Mouse (Mus musculus) forelimb bud, embryonic 11.5 days (tissue): Measurements from ENCODE around the gene S100a16.

ENCODE experiments used
- DNase-seq: peaks from one replicate; pipeline ENCODE4 v3.0.0-alpha.2; 2012; ENCODE audit warnings: low read depth, low spot score

Gene S100a16

GRCm38 (mm10) chr3:90517711-90518110 is 19.3 kb upstream of the S100a16 start:
- DNase-seq, result no peak

GRCm38 (mm10) chr3:90525421-90525820 is 11.6 kb upstream of the S100a16 start:
- DNase-seq, result no peak

- no peak for DNase-seq
These were observed 11.0 kb upstream of the S100a16 start for GRCm38 (mm10) chr3:90526076-90526475.

- DNase-seq, result no peak
These were observed 10.5 kb upstream of the S100a16 start, which contains the start of gene S100a14 for GRCm38 (mm10) chr3:90526580-90526979. TSS of gene S100a14 (plus strand) at chr3:90526856.

- no peak for DNase-seq
These were observed 9.7 kb upstream of the S100a16 start for GRCm38 (mm10) chr3:90527291-90527873.

- no peak for DNase-seq
These were observed 5.3 kb upstream of the S100a16 start for GRCm38 (mm10) chr3:90531713-90532112.

- no peak for DNase-seq
These were observed 1.6 kb upstream of the S100a16 start for GRCm38 (mm10) chr3:90535446-90535845.

GRCm38 (mm10) chr3:90537905-90538296 is 847 bp downstream of the S100a16 start:
- no peak for DNase-seq

- no peak for DNase-seq
These were observed 3.9 kb downstream of the S100a16 start for GRCm38 (mm10) chr3:90540904-90541303.

- peak; percentile 40 for DNase-seq
These were observed 12.8 kb downstream of the S100a16 start for GRCm38 (mm10) chr3:90549676-90550420.

GRCm38 (mm10) chr3:90550421-90550790 is 13.4 kb downstream of the S100a16 start:
- DNase-seq, result no peak

- no peak for DNase-seq
These were observed 15.2 kb downstream of the S100a16 start for GRCm38 (mm10) chr3:90552231-90552630.

GRCm38 (mm10) chr3:90555954-90556353 is 18.9 kb downstream of the S100a16 start:
- no peak for DNase-seq

GRCm38 (mm10) chr3:90560008-90560628 is 23.1 kb downstream of the S100a16 start, which contains the start of gene S100a3:
TSS of gene S100a3 (plus strand) at chr3:90560578.
- DNase-seq, result no peak

GRCm38 (mm10) chr3:90574691-90575090 is 37.6 kb downstream of the S100a16 start:
- no peak for DNase-seq

GRCm38 (mm10) chr3:90575320-90575719 is 38.3 kb downstream of the S100a16 start:
- no peak for DNase-seq

- no peak for DNase-seq
These were observed 39.4 kb downstream of the S100a16 start for GRCm38 (mm10) chr3:90576351-90577001.

- no peak for DNase-seq
These were observed 42.4 kb downstream of the S100a16 start for GRCm38 (mm10) chr3:90579433-90579832.

- DNase-seq, result no peak
These were observed 44.1 kb downstream of the S100a16 start for GRCm38 (mm10) chr3:90581141-90581540.

GRCm38 (mm10) chr3:90582156-90582555 is 45.1 kb downstream of the S100a16 start:
- DNase-seq, result no peak

- no peak for DNase-seq
These were observed 45.5 kb downstream of the S100a16 start for GRCm38 (mm10) chr3:90582556-90582955.

GRCm38 (mm10) chr3:90583893-90584292 is 46.8 kb downstream of the S100a16 start:
- no peak for DNase-seq
